Mouse (Mus musculus) liver, embryonic 13.5 days (tissue): ENCODE measurements around the gene Pitpna. TPM values are rescaled to one million over a fixed set of nuclear protein-coding genes. Genes with fewer than 3 reads are reported as not detected.
A peak's percentile ranks its signal among the peaks of the same experiment; 100 is the strongest.
"Not testable (repeated sequence)": the region's sequence is repeated elsewhere in the genome, so short reads cannot be mapped to it uniquely, and the experiment has no call there.

Experiments
- ATAC-seq: fragments of 200-750 bp; cut with Nextera tagmentation; 2 replicates; pipeline ENCODE4 v1.8.0; 2017; ENCODE audit warnings: low read depth, mild to moderate bottlenecking, moderate number of reproducible peaks, moderate library complexity
- DNase-seq: peaks from one replicate; pipeline ENCODE4 v3.0.0; 2022
- H3K27ac ChIP-seq: fragments of 300-500 bp; sonication (generic); 2 replicates; pipeline ENCODE4 v1.5.1; 2015; ENCODE audit warnings: moderate library complexity, mild to moderate bottlenecking, inconsistent platforms
- H3K27me3 ChIP-seq: fragments of 300-500 bp; sonication (generic); 2 replicates; pipeline ENCODE4 v1.6.1; 2015; ENCODE audit warnings: mild to moderate bottlenecking, inconsistent platforms
- H3K36me3 ChIP-seq: fragments of 300-500 bp; sonication (generic); 2 replicates; pipeline ENCODE4 v1.6.1; 2015; ENCODE audit warnings: mild to moderate bottlenecking, inconsistent platforms
- H3K4me1 ChIP-seq: fragments of 300-500 bp; sonication (generic); replicated peaks from 2 replicates; pipeline ENCODE4 v1.6.1; 2015; ENCODE audit warnings: inconsistent platforms
- H3K4me2 ChIP-seq: fragments of 300-500 bp; sonication (generic); 2 replicates; pipeline ENCODE4 v1.6.1; 2015; ENCODE audit warnings: inconsistent platforms, mild to moderate bottlenecking, moderate library complexity
- H3K4me3 ChIP-seq: fragments of 300-500 bp; sonication (generic); replicated peaks from 2 replicates; pipeline ENCODE4 v1.5.1; 2015; ENCODE audit warnings: mild to moderate bottlenecking, inconsistent platforms
- H3K9ac ChIP-seq: fragments of 300-500 bp; sonication (generic); 2 replicates; pipeline ENCODE4 v1.6.1; 2015; ENCODE audit warnings: mild to moderate bottlenecking, inconsistent platforms
- H3K9me3 ChIP-seq: fragments of 300-500 bp; sonication (generic); replicated peaks from 2 replicates; pipeline ENCODE4 v1.6.1; 2016; ENCODE audit warnings: inconsistent platforms
- WGBS: fragments of 180-500 bp; shearing (Covaris S2); methylation state at CpG from one replicate; pipeline ENCODE4 v1.1.7; 2015; ENCODE audit not compliant: insufficient replicate concordance; 5-methylcytosine and 5-hydroxymethylcytosine counted together
- polyA plus RNA-seq: library from polyadenylated mRNA; unstranded; fragments of >200 nt; fragmentation: Nextera tagmentation; extraction: Ambion mirVana; gene quantifications from 2 replicates; pipeline ENCODE4 v1.2.1, GENCODE M21; 2015

Pitpna gene
- polyA plus RNA-seq, 1 experiment from 2014 or later: 33.2 TPM

- Histone ChIP-seq H3K4me2 (no peak overlapping the region), H3K4me1 (peaks cover 25% of the 10 kb centered on the region), H3K9ac (no peak overlapping the region), H3K9me3 (no peaks in the 10 kb centered on the region), H3K27ac (no peak overlapping the region), H3K4me3 (no peak overlapping the region), H3K27me3 (no peaks in the 10 kb centered on the region), H3K36me3 (no peaks in the 10 kb centered on the region)
- no peak for ATAC-seq
- no peak for DNase-seq
- 82% methylated on average over 9 of the region's 9 CpGs for WGBS
Measured at GRCm38 (mm10) chr11:75551961-75552441, 35.9 kb upstream of the Pitpna start.

GRCm38 (mm10) chr11:75552906-75553482, 34.9 kb upstream of the Pitpna start:
- Histone ChIP-seq H3K27ac (no peak overlapping the region), H3K4me1 (peaks cover 20% of the 10 kb centered on the region), H3K27me3 (no peaks in the 10 kb centered on the region), H3K9me3 (peaks cover under 1% of the 10 kb centered on the region; the same call in 1 of the 2 replicates), H3K4me3 (no peak overlapping the region), H3K36me3 (no peaks in the 10 kb centered on the region), H3K9ac (no peak overlapping the region), H3K4me2 (no peak overlapping the region)
- 69% methylated on average over 7 of the region's 7 CpGs for WGBS
- ATAC-seq (no peak), DNase-seq (no peak)

- 84% methylated on average over 6 of the region's 6 CpGs for whole genome bisulfite sequencing
- H3K9ac ChIP-seq: not testable (repeated sequence)
Measured at GRCm38 (mm10) chr11:75556006-75556405, 31.9 kb upstream of the Pitpna start.

GRCm38 (mm10) chr11:75557142-75557541, 30.8 kb upstream of the Pitpna start:
- 0 out of 2 replicates have a peak, but pooled peaks cover 7% of the 10 kb centered on the region for H3K4me1 ChIP-seq
- no peak overlapping the region for H3K4me3 ChIP-seq
- ATAC-seq (no peak), DNase-seq (no peak)
- no peak overlapping the region for H3K4me2 ChIP-seq
- H3K9ac ChIP-seq: no peak overlapping the region
- WGBS: 87% methylated on average over 6 of the region's 6 CpGs
- peaks cover 3% of the 10 kb centered on the region; the same call in 1 of the 2 replicates for H3K36me3 ChIP-seq
- peaks cover 3% of the 10 kb centered on the region; the same call in 1 of the 2 replicates for H3K9me3 ChIP-seq
- H3K27me3 ChIP-seq: no peaks in the 10 kb centered on the region
- no peak overlapping the region for H3K27ac ChIP-seq

More at GRCm38 (mm10) chr11:75556006-75556405, 31.9 kb upstream of the Pitpna start:
- H3K4me2 ChIP-seq, H3K9me3 ChIP-seq, H3K27ac ChIP-seq, ATAC-seq, H3K27me3 ChIP-seq, DNase-seq, H3K36me3 ChIP-seq, H3K4me3 ChIP-seq, H3K4me1 ChIP-seq: not testable (repeated sequence)

GRCm38 (mm10) chr11:75558101-75558500, 29.8 kb upstream of the Pitpna start:
- H3K4me2 ChIP-seq: no peak overlapping the region
- peaks cover 3% of the 10 kb centered on the region; the same call in 1 of the 2 replicates for H3K36me3 ChIP-seq
- peaks cover 3% of the 10 kb centered on the region; the same call in 1 of the 2 replicates for H3K9me3 ChIP-seq
- H3K4me3 ChIP-seq: no peak overlapping the region
- 75% methylated on average over 1 of the region's 1 CpGs for WGBS
- DNase-seq: no peak
- H3K4me1 ChIP-seq: 0 out of 2 replicates have a peak, but pooled peaks cover 10% of the 10 kb centered on the region
- H3K27me3 ChIP-seq: no peaks in the 10 kb centered on the region
- no peak overlapping the region for H3K9ac ChIP-seq
- H3K27ac ChIP-seq: no peak overlapping the region
- no peak for ATAC-seq

- peaks cover 3% of the 10 kb centered on the region; the same call in 1 of the 2 replicates for H3K9me3 ChIP-seq
- 67% methylated on average over 8 of the region's 8 CpGs for WGBS
- no peak for ATAC-seq
- no peaks in the 10 kb centered on the region for H3K27me3 ChIP-seq
- H3K36me3 ChIP-seq: peaks cover 3% of the 10 kb centered on the region; the same call in 1 of the 2 replicates
- H3K27ac ChIP-seq: no peak overlapping the region
- no peak overlapping the region for H3K9ac ChIP-seq
- H3K4me3 ChIP-seq: no peak overlapping the region
- H3K4me1 ChIP-seq: peaks cover 26% of the 10 kb centered on the region
- no peak for DNase-seq
- no peak overlapping the region for H3K4me2 ChIP-seq
Measured at GRCm38 (mm10) chr11:75559870-75560504, 27.9 kb upstream of the Pitpna start.

GRCm38 (mm10) chr11:75560530-75561409, 27.1 kb upstream of the Pitpna start:
- ATAC-seq (no peak), DNase-seq (no peak)
- Histone ChIP-seq H3K27ac (no peak overlapping the region), H3K4me3 (no peak overlapping the region), H3K9ac (no peak overlapping the region), H3K4me1 (peaks cover 33% of the 10 kb centered on the region), H3K27me3 (no peaks in the 10 kb centered on the region), H3K36me3 (peaks cover 3% of the 10 kb centered on the region; the same call in 1 of the 2 replicates), H3K9me3 (peaks cover 3% of the 10 kb centered on the region; the same call in 1 of the 2 replicates), H3K4me2 (no peak overlapping the region)
- 65% methylated on average over 14 of the region's 14 CpGs for WGBS

GRCm38 (mm10) chr11:75561410-75561791, 26.5 kb upstream of the Pitpna start:
- ATAC-seq (no peak), DNase-seq (no peak)
- H3K9me3 ChIP-seq: peaks cover 3% of the 10 kb centered on the region; the same call in 1 of the 2 replicates
- H3K4me3 ChIP-seq: no peak overlapping the region
- no peak overlapping the region for H3K9ac ChIP-seq
- H3K27me3 ChIP-seq: no peaks in the 10 kb centered on the region
- H3K4me1 ChIP-seq: peaks cover 36% of the 10 kb centered on the region
- no peak overlapping the region for H3K4me2 ChIP-seq
- peaks cover 3% of the 10 kb centered on the region; the same call in 1 of the 2 replicates for H3K36me3 ChIP-seq
- no peak overlapping the region for H3K27ac ChIP-seq
- WGBS: 63% methylated on average over 5 of the region's 5 CpGs

GRCm38 (mm10) chr11:75562840-75563239, 25.1 kb upstream of the Pitpna start:
- ATAC-seq: no peak
- H3K4me1 ChIP-seq: peaks cover 51% of the 10 kb centered on the region
- no peak overlapping the region for H3K4me2 ChIP-seq
- no peak overlapping the region for H3K27ac ChIP-seq
- H3K36me3 ChIP-seq: peaks cover 3% of the 10 kb centered on the region; the same call in 1 of the 2 replicates
- H3K27me3 ChIP-seq: no peaks in the 10 kb centered on the region
- H3K4me3 ChIP-seq: no peak overlapping the region
- 80% methylated on average over 8 of the region's 8 CpGs for WGBS
- H3K9me3 ChIP-seq: peaks cover 3% of the 10 kb centered on the region; the same call in 1 of the 2 replicates
- no peak overlapping the region for H3K9ac ChIP-seq
- no peak for DNase-seq

GRCm38 (mm10) chr11:75563851-75564548, 23.9 kb upstream of the Pitpna start:
- Histone ChIP-seq H3K4me3 (no peak overlapping the region), H3K27ac (peak overlapping the region; percentile 48), H3K27me3 (no peaks in the 10 kb centered on the region), H3K9ac (no peak overlapping the region), H3K9me3 (no peaks in the 10 kb centered on the region), H3K4me1 (peaks cover 56% of the 10 kb centered on the region), H3K36me3 (no peaks in the 10 kb centered on the region), H3K4me2 (no peak overlapping the region)
- DNase-seq (no peak), ATAC-seq (peak; percentile 62)
- WGBS: 60% methylated on average over 18 of the region's 18 CpGs
